Mouse (Mus musculus) olfactory bulb, adult 2 months (tissue): ENCODE data around the gene Zfp579.

ENCODE experiments used
- CTCF ChIP-seq: fragments of 200-500 bp; IDR thresholded peaks from 2 replicates; pipeline ENCODE4 v1.5.1; 2012; ENCODE audit warnings: low read depth, mild to moderate bottlenecking, low read length, moderate library complexity; ENCODE audit not compliant: insufficient read depth
- POLR2A ChIP-seq: fragments of 200-500 bp; IDR thresholded peaks from 2 replicates; pipeline ENCODE4 v1.6.1; 2012; ENCODE audit warnings: mild to moderate bottlenecking, low read depth, low read length, moderate library complexity; ENCODE audit not compliant: insufficient read depth

DNA sequence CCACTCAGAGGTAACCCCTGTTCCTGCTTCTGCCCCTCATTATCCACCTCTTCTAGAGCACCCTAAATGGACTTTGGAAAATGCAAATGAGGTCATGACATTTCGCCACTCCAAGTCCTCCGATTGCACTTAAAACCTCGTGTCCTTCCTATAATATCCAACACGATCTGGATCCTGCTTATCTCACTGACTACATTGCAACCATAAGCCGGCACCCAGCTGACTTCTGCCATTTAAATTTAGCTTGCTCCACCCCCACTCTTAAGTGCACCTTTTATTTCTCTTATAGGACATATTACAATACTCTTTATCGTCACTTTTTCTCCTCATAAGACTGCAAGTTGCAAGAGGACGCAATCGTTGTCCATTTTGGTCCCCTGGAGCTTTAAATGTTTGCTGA, 41.5 kb upstream of the Zfp579 start:
- no peak for TF ChIP-seq CTCF
- no peak for TF ChIP-seq POLR2A
